Mouse (Mus musculus) liver, postnatal 0 days (tissue): ENCODE measurements around the gene Slc35d3.

Source experiments
- CTCF ChIP-seq: sonication (generic); IDR thresholded peaks from 2 replicates; pipeline ENCODE4 v1.5.1; 2016; ENCODE audit warnings: antibody characterized with exemption, low read depth
- EP300 ChIP-seq: IDR thresholded peaks from 2 replicates; pipeline ENCODE4 v1.6.1; 2016; ENCODE audit warnings: antibody characterized with exemption, low read depth, mild to moderate bottlenecking

DNA sequence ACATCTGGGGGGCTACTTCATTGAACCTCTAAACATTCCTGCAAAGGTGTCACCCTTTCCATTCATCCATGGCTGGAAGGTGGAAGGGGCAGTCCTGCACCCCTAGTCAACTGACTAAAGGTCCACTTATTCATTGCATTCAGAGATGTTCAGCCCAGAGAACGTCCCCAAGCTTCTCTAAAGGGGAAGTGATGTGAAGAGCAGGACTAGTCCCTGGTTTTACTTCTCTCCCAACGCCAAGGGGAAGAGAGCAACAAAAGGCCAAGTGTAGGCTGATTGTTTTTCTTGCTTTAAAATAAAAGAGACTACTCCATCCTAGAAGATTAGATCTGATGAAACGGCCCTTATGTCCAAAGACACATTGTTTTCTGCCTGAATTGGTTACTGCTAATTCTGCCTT, 29.2 kb upstream of the Slc35d3 start:
- TF ChIP-seq CTCF (no peak), EP300 (no peak)
